Mouse (Mus musculus): Measurements from ENCODE around the gene Wwox. TPM values are rescaled to one million over a fixed set of nuclear protein-coding genes. Genes with fewer than 3 reads are reported as not detected.
A peak's percentile ranks its signal among the peaks of the same experiment; 100 is the strongest.

Wwox gene
- polyA plus RNA-seq, 1 experiment from 2014 or later: 10.3 TPM

- Histone ChIP-seq H3K9me3 (replicated peaks; ENCODE audit: control insufficient read depth, low read length) (no peaks in the 10 kb centered on the region), H3K27me3 (ENCODE audit: control insufficient read depth, insufficient read depth, low read length) (no peaks in the 10 kb centered on the region), H3K27ac (ENCODE audit: low read depth, low read length) (no peak overlapping the region), H3K36me3 (ENCODE audit: control insufficient read depth, insufficient read depth, low read length) (no peaks in the 10 kb centered on the region), H3K4me1 (ENCODE audit: control insufficient read depth, insufficient read depth, low read length) (no peaks in the 10 kb centered on the region), H3K4me3 (ENCODE audit: low read depth, low read length) (no peak overlapping the region), H3K4me2 (no peak overlapping the region), H3K9ac (ENCODE audit: low read depth, low read length) (no peak overlapping the region)
- no peak for ATAC-seq (replicated peaks; ENCODE audit: insufficient number of reproducible peaks, low FRiP score, low TSS enrichment)
- 74% methylated on average over 13 of the region's 13 CpGs for WGBS (ENCODE audit: insufficient replicate concordance)
These were observed 783.1 kb downstream of the Wwox start for GRCm38 (mm10) chr8:115222545-115222944.

- Histone ChIP-seq H3K27ac (ENCODE audit: low read depth, low read length) (no peak overlapping the region), H3K9me3 (replicated peaks; ENCODE audit: control insufficient read depth, low read length) (no peaks in the 10 kb centered on the region), H3K27me3 (ENCODE audit: control insufficient read depth, insufficient read depth, low read length) (no peaks in the 10 kb centered on the region), H3K4me2 (no peak overlapping the region), H3K4me3 (ENCODE audit: low read depth, low read length) (no peak overlapping the region), H3K4me1 (ENCODE audit: control insufficient read depth, insufficient read depth, low read length) (no peaks in the 10 kb centered on the region), H3K9ac (ENCODE audit: low read depth, low read length) (no peak overlapping the region), H3K36me3 (ENCODE audit: control insufficient read depth, insufficient read depth, low read length) (no peaks in the 10 kb centered on the region)
- WGBS (ENCODE audit: insufficient replicate concordance): 65% methylated on average over 20 of the region's 20 CpGs
- no peak for ATAC-seq (replicated peaks; ENCODE audit: insufficient number of reproducible peaks, low FRiP score, low TSS enrichment)
These were observed 787.5 kb downstream of the Wwox start for GRCm38 (mm10) chr8:115226781-115227583.

GRCm38 (mm10) chr8:115228903-115229302 is 789.4 kb downstream of the Wwox start:
- Histone ChIP-seq H3K27me3 (ENCODE audit: control insufficient read depth, insufficient read depth, low read length) (no peaks in the 10 kb centered on the region), H3K4me2 (no peak overlapping the region), H3K27ac (ENCODE audit: low read depth, low read length) (no peak overlapping the region), H3K4me1 (ENCODE audit: control insufficient read depth, insufficient read depth, low read length) (no peaks in the 10 kb centered on the region), H3K36me3 (ENCODE audit: control insufficient read depth, insufficient read depth, low read length) (no peaks in the 10 kb centered on the region), H3K9me3 (replicated peaks; ENCODE audit: control insufficient read depth, low read length) (no peaks in the 10 kb centered on the region), H3K9ac (ENCODE audit: low read depth, low read length) (no peak overlapping the region), H3K4me3 (ENCODE audit: low read depth, low read length) (no peak overlapping the region)
- 85% methylated on average over 11 of the region's 11 CpGs for WGBS (ENCODE audit: insufficient replicate concordance)
- no peak for ATAC-seq (replicated peaks; ENCODE audit: insufficient number of reproducible peaks, low FRiP score, low TSS enrichment)

- H3K36me3 ChIP-seq (ENCODE audit: control insufficient read depth, insufficient read depth, low read length): no peaks in the 10 kb centered on the region
- H3K27ac ChIP-seq (ENCODE audit: low read depth, low read length): no peak overlapping the region
- H3K4me2 ChIP-seq: no peak overlapping the region
- 70% methylated on average over 6 of the region's 6 CpGs for WGBS (ENCODE audit: insufficient replicate concordance)
- H3K4me3 ChIP-seq (ENCODE audit: low read depth, low read length): no peak overlapping the region
- no peak for ATAC-seq (replicated peaks; ENCODE audit: insufficient number of reproducible peaks, low FRiP score, low TSS enrichment)
- H3K9me3 ChIP-seq (replicated peaks; ENCODE audit: control insufficient read depth, low read length): no peaks in the 10 kb centered on the region
- H3K4me1 ChIP-seq (ENCODE audit: control insufficient read depth, insufficient read depth, low read length): peaks cover 2% of the 10 kb centered on the region; the same call in 1 of the 2 replicates
- no peak overlapping the region for H3K9ac ChIP-seq (ENCODE audit: low read depth, low read length)
- no peaks in the 10 kb centered on the region for H3K27me3 ChIP-seq (ENCODE audit: control insufficient read depth, insufficient read depth, low read length)
These were observed 794.6 kb downstream of the Wwox start for GRCm38 (mm10) chr8:115234068-115234467.

- Histone ChIP-seq H3K36me3 (ENCODE audit: control insufficient read depth, insufficient read depth, low read length) (no peaks in the 10 kb centered on the region), H3K9ac (ENCODE audit: low read depth, low read length) (no peak overlapping the region), H3K9me3 (replicated peaks; ENCODE audit: control insufficient read depth, low read length) (no peaks in the 10 kb centered on the region), H3K27ac (ENCODE audit: low read depth, low read length) (no peak overlapping the region), H3K4me1 (ENCODE audit: control insufficient read depth, insufficient read depth, low read length) (peaks cover 3% of the 10 kb centered on the region; the same call in 1 of the 2 replicates), H3K4me3 (ENCODE audit: low read depth, low read length) (no peak overlapping the region), H3K4me2 (no peak overlapping the region), H3K27me3 (ENCODE audit: control insufficient read depth, insufficient read depth, low read length) (peaks cover 4% of the 10 kb centered on the region; the same call in 1 of the 2 replicates)
- WGBS (ENCODE audit: insufficient replicate concordance): 74% methylated on average over 9 of the region's 9 CpGs
- ATAC-seq (replicated peaks; ENCODE audit: insufficient number of reproducible peaks, low FRiP score, low TSS enrichment): no peak
These were observed 798.1 kb downstream of the Wwox start for GRCm38 (mm10) chr8:115237596-115237995.

- ATAC-seq (replicated peaks; ENCODE audit: insufficient number of reproducible peaks, low FRiP score, low TSS enrichment): no peak
- peaks cover 4% of the 10 kb centered on the region; the same call in 1 of the 2 replicates for H3K27me3 ChIP-seq (ENCODE audit: control insufficient read depth, insufficient read depth, low read length)
- H3K9me3 ChIP-seq (replicated peaks; ENCODE audit: control insufficient read depth, low read length): no peaks in the 10 kb centered on the region
- H3K36me3 ChIP-seq (ENCODE audit: control insufficient read depth, insufficient read depth, low read length): no peaks in the 10 kb centered on the region
- H3K9ac ChIP-seq (ENCODE audit: low read depth, low read length): no peak overlapping the region
- H3K27ac ChIP-seq (ENCODE audit: low read depth, low read length): no peak overlapping the region
- peaks cover 3% of the 10 kb centered on the region; the same call in 1 of the 2 replicates for H3K4me1 ChIP-seq (ENCODE audit: control insufficient read depth, insufficient read depth, low read length)
- no peak overlapping the region for H3K4me2 ChIP-seq
- 81% methylated on average over 9 of the region's 9 CpGs for WGBS (ENCODE audit: insufficient replicate concordance)
- H3K4me3 ChIP-seq (ENCODE audit: low read depth, low read length): no peak overlapping the region
These were observed 804.1 kb downstream of the Wwox start for GRCm38 (mm10) chr8:115243465-115244027.

GRCm38 (mm10) chr8:115249688-115250366 is 810.4 kb downstream of the Wwox start:
- 0 out of 2 replicates have a peak overlapping the region, but pooled peaks have one; percentile 4 for H3K4me3 ChIP-seq (ENCODE audit: low read depth, low read length)
- H3K27me3 ChIP-seq (ENCODE audit: control insufficient read depth, insufficient read depth, low read length): no peaks in the 10 kb centered on the region
- H3K4me2 ChIP-seq: peak overlapping the region; percentile 51
- no peaks in the 10 kb centered on the region for H3K4me1 ChIP-seq (ENCODE audit: control insufficient read depth, insufficient read depth, low read length)
- no peak for ATAC-seq (replicated peaks; ENCODE audit: insufficient number of reproducible peaks, low FRiP score, low TSS enrichment)
- no peaks in the 10 kb centered on the region for H3K9me3 ChIP-seq (replicated peaks; ENCODE audit: control insufficient read depth, low read length)
- H3K9ac ChIP-seq (ENCODE audit: low read depth, low read length): no peak overlapping the region
- no peak overlapping the region for H3K27ac ChIP-seq (ENCODE audit: low read depth, low read length)
- H3K36me3 ChIP-seq (ENCODE audit: control insufficient read depth, insufficient read depth, low read length): no peaks in the 10 kb centered on the region
- 43% methylated on average over 22 of the region's 22 CpGs for WGBS (ENCODE audit: insufficient replicate concordance)

GRCm38 (mm10) chr8:115255550-115255949 is 816.1 kb downstream of the Wwox start:
- no peak overlapping the region for H3K4me3 ChIP-seq (ENCODE audit: low read depth, low read length)
- H3K4me1 ChIP-seq (ENCODE audit: control insufficient read depth, insufficient read depth, low read length): no peaks in the 10 kb centered on the region
- no peak overlapping the region for H3K4me2 ChIP-seq
- no peak for ATAC-seq (replicated peaks; ENCODE audit: insufficient number of reproducible peaks, low FRiP score, low TSS enrichment)
- H3K36me3 ChIP-seq (ENCODE audit: control insufficient read depth, insufficient read depth, low read length): no peaks in the 10 kb centered on the region
- 82% methylated on average over 13 of the region's 13 CpGs for WGBS (ENCODE audit: insufficient replicate concordance)
- no peaks in the 10 kb centered on the region for H3K27me3 ChIP-seq (ENCODE audit: control insufficient read depth, insufficient read depth, low read length)
- no peak overlapping the region for H3K27ac ChIP-seq (ENCODE audit: low read depth, low read length)
- H3K9me3 ChIP-seq (replicated peaks; ENCODE audit: control insufficient read depth, low read length): no peaks in the 10 kb centered on the region
- H3K9ac ChIP-seq (ENCODE audit: low read depth, low read length): no peak overlapping the region
